Mouse (Mus musculus): Measurements from ENCODE around the gene Hadhb. TPM values are rescaled to one million over a fixed set of nuclear protein-coding genes. Genes with fewer than 3 reads are reported as not detected.

Gene Hadhb
- 261 and 431 TPM in 2 replicates for polyA plus RNA-seq (2012; rRNA removed; ENCODE audit: low replicate concordance)

GRCm38 (mm10) chr5:30154474-30155394 lies at the start of gene Hadhb, which contains the start of gene Hadha:
Gene Hadhb, plus strand, starts transcription at chr5:30155248.
Gene Hadha, minus strand, starts transcription at chr5:30155162.

GRCm38 (mm10) chr5:30105668-30106300 lies 49.3 kb upstream of the Hadhb start, which contains the start of gene 3110082J24Rik:
Gene 3110082J24Rik, minus strand, starts transcription at chr5:30106086.

GRCm38 (mm10) chr5:30205493-30205892 lies 50.4 kb downstream of the Hadhb start, which contains the start of gene Adgrf3:
Gene Adgrf3, minus strand, starts transcription at chr5:30205722.

GRCm38 (mm10) chr5:30232271-30232971 lies 77.4 kb downstream of the Hadhb start, which contains the start of gene Selenoi:
Gene Selenoi, plus strand, starts transcription at chr5:30232581.

Other genes starting within 250 kb of the Hadhb start
- gene Il6, start 142.1 kb upstream of the Hadhb start, polyA plus RNA-seq (2012; rRNA removed; ENCODE audit: low replicate concordance), result 0.10 TPM in 1 of 2 replicates, not detected in the other
- 11.1 and 33.4 TPM in 2 replicates for gene Tyms, start 81.6 kb upstream of the Hadhb start, polyA plus RNA-seq (2012; rRNA removed; ENCODE audit: low replicate concordance)
- 0.13 and 0.15 TPM in 2 replicates for gene Garem2, start 50.1 kb upstream of the Hadhb start, polyA plus RNA-seq (2012; rRNA removed; ENCODE audit: low replicate concordance)
- not detected in 2 replicates for gene 3110082J24Rik, start 49.2 kb upstream of the Hadhb start, polyA plus RNA-seq (2012; rRNA removed; ENCODE audit: low replicate concordance)
- 103 and 148 TPM in 2 replicates for gene Hadha, start 86 bp upstream of the Hadhb start, polyA plus RNA-seq (2012; rRNA removed; ENCODE audit: low replicate concordance)
- gene Adgrf3, start 50.5 kb downstream of the Hadhb start, polyA plus RNA-seq (2012; rRNA removed; ENCODE audit: low replicate concordance), result not detected in 2 replicates
- gene Selenoi, start 77.3 kb downstream of the Hadhb start, polyA plus RNA-seq (2012; rRNA removed; ENCODE audit: low replicate concordance), result 37.8 and 41.3 TPM in 2 replicates
- 0.09 TPM in 1 of 2 replicates, not detected in the other for gene Drc1, start 126.1 kb downstream of the Hadhb start, polyA plus RNA-seq (2012; rRNA removed; ENCODE audit: low replicate concordance)

Data from subcutaneous adipose tissue, adult 2 months (tissue).